Mouse (Mus musculus): ENCODE data around the gene Cd200.

Cd200 gene

GRCm38 (mm10) chr16:45408425-45409063 is at the start of gene Cd200:
TSS of gene Cd200 (minus strand) at chr16:45409053.
- TF ChIP-seq GATA4 (IDR thresholded peaks at IDR 0.05; ENCODE audit: insufficient replicate concordance, low read length), result no peak

DNA sequence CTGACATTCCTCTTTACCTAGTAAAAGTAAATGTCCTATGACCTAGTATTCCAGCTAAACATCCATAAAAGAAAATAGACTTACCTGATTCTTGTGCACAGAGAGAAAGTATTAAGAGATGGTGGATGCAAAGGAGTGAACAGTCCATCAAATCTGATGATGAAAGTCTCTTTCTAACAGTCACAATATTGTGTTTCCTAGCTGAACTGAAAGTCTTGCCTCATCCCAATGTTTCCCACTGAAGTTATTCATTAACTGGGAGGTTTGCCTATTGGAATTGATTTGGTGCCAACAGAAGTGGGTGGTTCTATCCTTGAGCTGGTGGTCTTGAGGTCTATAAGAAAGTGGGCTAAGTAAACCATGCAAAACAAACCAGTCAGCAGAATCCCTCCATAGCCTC is 45.9 kb upstream of the Cd200 start:
- TF ChIP-seq GATA4 (IDR thresholded peaks at IDR 0.05; ENCODE audit: insufficient replicate concordance, low read length), result no peak

DNA sequence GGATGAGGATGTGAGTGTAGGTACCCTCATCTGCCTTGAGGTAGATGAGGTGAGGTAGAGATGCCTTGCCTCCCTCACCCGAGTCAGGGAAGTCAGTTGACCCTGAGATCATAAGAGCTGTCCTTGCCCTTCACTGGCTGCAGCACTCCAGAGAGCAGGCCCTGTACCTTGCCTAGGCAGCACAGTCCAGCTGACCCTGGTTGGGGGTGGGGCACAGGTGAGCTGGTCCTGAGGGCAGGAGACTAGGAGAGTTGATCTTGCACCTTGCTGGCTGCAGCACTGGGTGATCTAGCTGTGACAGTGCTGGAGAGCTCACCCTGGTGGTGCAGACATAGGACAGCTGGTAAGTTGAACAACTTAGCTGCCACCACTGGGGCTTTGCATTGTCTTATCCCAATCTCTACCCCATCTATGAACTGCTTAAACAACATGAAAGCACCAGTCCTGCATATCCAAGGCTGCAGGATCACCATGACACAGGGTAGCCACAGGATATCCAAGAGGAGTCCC is 28.4 kb upstream of the Cd200 start:
- TF ChIP-seq GATA4 (IDR thresholded peaks at IDR 0.05; ENCODE audit: insufficient replicate concordance, low read length), result no peak

GRCm38 (mm10) chr16:45435591-45435990 is 26.7 kb upstream of the Cd200 start:
- TF ChIP-seq GATA4 (IDR thresholded peaks at IDR 0.05; ENCODE audit: insufficient replicate concordance, low read length), result no peak

DNA sequence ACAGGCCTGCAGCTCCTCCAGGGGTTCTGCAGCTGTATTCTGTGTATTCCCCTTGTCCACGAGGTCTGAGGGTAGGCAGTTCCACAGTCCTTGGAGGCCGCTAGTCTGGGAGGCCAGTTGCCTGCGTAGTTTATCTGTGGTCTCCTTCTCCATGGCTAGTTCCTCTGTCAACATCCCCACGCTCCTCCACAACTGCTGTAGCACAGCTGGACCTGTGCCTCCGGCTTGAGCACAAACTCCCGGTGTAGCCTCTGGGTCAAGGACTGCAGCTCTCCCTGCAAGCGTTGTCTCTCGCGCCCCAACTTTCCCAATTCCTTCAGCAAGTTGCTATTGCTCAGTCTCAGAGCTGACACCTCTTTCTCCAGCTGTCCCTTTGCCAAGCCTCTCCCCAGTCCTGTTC is 18.8 kb upstream of the Cd200 start:
- no peak for TF ChIP-seq GATA4 (IDR thresholded peaks at IDR 0.05; ENCODE audit: insufficient replicate concordance, low read length)

- TF ChIP-seq GATA4 (IDR thresholded peaks at IDR 0.05; ENCODE audit: insufficient replicate concordance, low read length), result no peak
Observed at GRCm38 (mm10) chr16:45413497-45413896, 4.6 kb upstream of the Cd200 start.

DNA sequence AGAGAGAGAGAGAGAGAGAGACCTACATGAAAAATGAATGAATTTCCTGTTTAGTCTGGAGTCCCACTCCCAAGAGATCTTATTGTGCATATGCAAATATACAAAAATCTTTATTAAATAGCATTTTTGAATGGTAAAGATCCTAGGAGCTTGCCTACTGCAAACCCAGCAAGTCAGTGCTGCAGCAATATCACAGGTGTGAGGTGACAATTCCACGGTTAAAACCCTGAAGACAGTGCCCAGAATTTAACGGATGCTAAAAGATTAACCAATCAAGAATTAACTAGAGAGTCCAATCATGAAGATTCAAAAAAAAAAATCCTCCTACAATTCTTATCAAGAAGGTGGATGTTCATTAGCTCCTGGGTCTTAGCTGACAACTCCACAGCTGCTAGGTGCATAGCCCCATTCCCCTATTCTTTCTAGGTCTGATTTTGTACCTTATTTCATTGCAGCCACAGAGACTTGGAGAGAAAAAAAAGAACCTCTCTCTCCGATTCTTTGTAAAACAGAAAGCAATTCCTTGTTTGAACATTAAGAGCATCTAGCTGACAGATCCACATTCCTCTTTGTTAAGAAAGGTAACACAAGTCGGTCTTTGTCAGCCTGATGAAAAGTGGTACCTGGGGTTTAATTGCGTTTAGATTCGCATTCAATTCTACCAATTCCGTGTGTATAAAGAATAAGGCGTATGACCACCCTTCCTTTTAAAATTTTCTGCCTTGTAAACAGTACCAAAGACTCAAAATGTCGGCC is 1.0 kb downstream of the Cd200 start:
- no peak for TF ChIP-seq GATA4 (IDR thresholded peaks at IDR 0.05; ENCODE audit: insufficient replicate concordance, low read length)

- no peak for TF ChIP-seq GATA4 (IDR thresholded peaks at IDR 0.05; ENCODE audit: insufficient replicate concordance, low read length)
Observed at GRCm38 (mm10) chr16:45407091-45407490, 1.8 kb downstream of the Cd200 start.

DNA sequence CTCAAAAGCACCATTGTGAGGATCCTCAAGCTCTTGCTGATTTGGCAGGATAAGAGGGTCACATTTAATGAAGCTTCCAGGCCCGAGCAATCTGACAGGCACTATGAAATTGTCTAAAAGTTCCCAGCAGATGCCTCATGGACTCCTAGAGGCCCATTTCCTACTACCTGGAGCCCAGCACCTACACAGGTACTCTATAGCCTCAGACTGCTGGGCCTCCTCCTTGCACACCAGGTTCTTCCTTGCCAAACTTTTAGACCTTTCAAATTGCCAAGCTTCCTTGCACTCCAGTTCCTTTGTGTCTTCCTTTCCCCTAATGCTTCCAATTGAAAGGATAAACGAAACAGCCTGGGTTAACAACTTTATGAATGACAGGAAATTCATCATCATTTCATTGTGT is 5.9 kb downstream of the Cd200 start:
- no peak for TF ChIP-seq GATA4 (IDR thresholded peaks at IDR 0.05; ENCODE audit: insufficient replicate concordance, low read length)

DNA sequence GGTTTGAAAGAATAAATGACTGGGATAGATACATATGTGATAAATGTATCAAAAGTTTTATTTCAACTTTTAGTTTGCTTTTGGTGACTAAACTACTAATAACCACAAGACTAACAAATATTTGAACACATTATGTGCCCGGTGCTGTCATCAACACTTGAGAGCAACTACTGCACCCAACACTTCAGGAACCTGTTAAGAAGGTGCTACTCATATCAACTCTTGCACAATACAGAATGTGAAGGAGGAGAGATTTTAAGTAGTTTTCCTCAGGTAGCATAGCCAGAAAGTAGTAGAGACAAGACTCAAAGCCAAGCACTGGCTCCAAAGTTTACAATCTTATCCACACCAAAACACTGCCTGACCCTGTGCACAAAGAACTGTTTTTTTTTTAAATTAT is 6.8 kb downstream of the Cd200 start:
- TF ChIP-seq GATA4 (IDR thresholded peaks at IDR 0.05; ENCODE audit: insufficient replicate concordance, low read length), result no peak

DNA sequence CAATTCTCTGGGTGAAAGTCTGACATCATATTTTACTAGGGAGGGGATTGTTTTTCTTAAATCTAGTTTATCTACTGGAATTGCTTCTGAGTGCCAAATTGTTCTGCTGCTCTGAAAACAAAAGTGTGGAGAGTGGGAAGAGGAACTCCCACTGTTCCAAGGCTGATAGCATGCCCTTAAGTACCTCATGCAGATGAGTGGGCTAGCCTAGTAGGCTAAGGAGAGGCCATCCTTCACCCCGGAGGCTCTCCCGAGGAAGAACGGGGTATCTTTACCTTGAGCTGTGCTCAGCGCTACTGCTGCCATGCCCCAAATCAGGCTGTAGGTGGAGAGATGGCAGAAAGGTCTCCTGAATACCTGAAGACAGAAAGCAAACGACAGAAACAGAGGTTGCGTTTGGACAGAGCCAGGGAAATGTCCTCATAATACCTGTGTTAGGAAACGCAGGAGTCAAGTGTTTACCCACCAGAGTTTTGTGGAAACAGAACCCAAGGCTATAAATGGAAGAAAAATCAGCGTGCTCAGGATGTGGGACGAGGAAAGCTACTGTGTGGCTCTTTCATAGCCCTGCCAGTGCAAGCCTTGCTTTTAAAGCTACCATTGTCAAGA is 8.8 kb downstream of the Cd200 start:
- no peak for TF ChIP-seq GATA4 (IDR thresholded peaks at IDR 0.05; ENCODE audit: insufficient replicate concordance, low read length)

DNA sequence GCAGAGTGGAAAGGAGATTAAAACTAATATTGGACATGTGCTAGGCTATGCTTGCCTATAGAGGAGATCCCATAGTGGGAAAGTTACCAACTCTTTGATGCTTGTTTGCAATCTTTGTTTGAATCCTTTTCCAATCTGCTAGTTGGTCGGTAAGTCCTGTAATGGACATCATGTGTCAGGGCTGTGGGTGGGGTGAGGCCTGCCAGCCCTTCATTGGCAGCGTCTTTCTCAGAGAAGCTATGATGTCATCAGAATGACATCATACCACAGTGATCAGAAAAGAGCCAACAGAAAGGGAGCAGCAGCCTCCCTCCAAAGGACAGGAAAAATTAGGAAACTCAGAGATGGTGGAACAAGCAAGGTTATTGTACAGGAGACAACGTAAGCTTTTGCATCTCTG is 9.4 kb downstream of the Cd200 start:
- no peak for TF ChIP-seq GATA4 (IDR thresholded peaks at IDR 0.05; ENCODE audit: insufficient replicate concordance, low read length)

GRCm38 (mm10) chr16:45397440-45397839 is 11.4 kb downstream of the Cd200 start:
- no peak for TF ChIP-seq GATA4 (IDR thresholded peaks at IDR 0.05; ENCODE audit: insufficient replicate concordance, low read length)

DNA sequence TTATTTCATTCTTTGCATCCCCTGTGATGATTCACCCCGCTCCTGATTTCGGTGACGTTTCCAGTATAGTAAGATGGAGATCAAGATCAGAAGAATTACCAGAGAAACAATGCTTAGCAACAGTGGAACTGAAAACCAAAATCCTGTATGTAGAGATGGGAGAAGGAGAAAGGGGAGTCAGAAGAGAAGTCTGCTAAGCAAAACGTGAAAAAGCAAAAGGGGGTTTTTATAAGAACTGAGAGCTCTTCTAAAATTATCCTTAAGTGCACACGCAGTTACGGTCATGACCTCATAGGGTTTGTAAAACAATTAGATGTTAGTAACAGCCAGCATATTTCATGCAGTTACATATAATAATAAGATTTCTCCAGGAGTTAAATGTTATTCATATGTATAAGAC is 16.6 kb downstream of the Cd200 start:
- TF ChIP-seq GATA4 (IDR thresholded peaks at IDR 0.05; ENCODE audit: insufficient replicate concordance, low read length), result no peak

- TF ChIP-seq GATA4 (IDR thresholded peaks at IDR 0.05; ENCODE audit: insufficient replicate concordance, low read length), result no peak
Observed at GRCm38 (mm10) chr16:45391680-45392079, 17.2 kb downstream of the Cd200 start.
